Mouse (Mus musculus): ENCODE measurements at regions not wholly inside any gene's neighbourhood (a gene's known extent, or its start where the extent isn't known, plus 50 kb on each side); places are given as distances from the start of the nearest gene placed in this dataset.
"Not testable (repeated sequence)": the region's sequence is repeated elsewhere in the genome, so short reads cannot be mapped to it uniquely, and the experiment has no call there.

- Histone ChIP-seq H3K27me3 (no peaks in the 10 kb centered on the region), H3K36me3 (no peaks in the 10 kb centered on the region), H3K27ac (no peak overlapping the region), H3K4me1 (no peaks in the 10 kb centered on the region), H3K4me3 (no peak overlapping the region), H3K9ac (no peak overlapping the region), H3K4me2 (replicated peaks) (no peak overlapping the region), H3K9me3 (no peaks in the 10 kb centered on the region)
- ATAC-seq (ENCODE audit: low FRiP score, low read depth) = no peak; the same call in 1 of the 2 replicates
- 17% methylated on average over 6 of the region's 6 CpGs for WGBS
These were observed 145.2 kb upstream of the Smlr1 start for GRCm38 (mm10) chr10:25681243-25681642.

GRCm38 (mm10) chr10:25677889-25678288 is 141.8 kb upstream of the Smlr1 start:
- Histone ChIP-seq H3K27me3 (no peaks in the 10 kb centered on the region), H3K36me3 (no peaks in the 10 kb centered on the region), H3K4me2 (replicated peaks) (no peak overlapping the region), H3K9me3 (no peaks in the 10 kb centered on the region), H3K4me3 (no peak overlapping the region), H3K27ac (no peak overlapping the region), H3K9ac (no peak overlapping the region), H3K4me1 (no peaks in the 10 kb centered on the region)
- no peak for ATAC-seq (ENCODE audit: low FRiP score, low read depth)
- WGBS = 82% methylated on average over 1 of the region's 1 CpGs

GRCm38 (mm10) chr10:25675368-25675767 is 139.3 kb upstream of the Smlr1 start:
- ATAC-seq (ENCODE audit: low FRiP score, low read depth) = no peak
- H3K27me3 ChIP-seq = no peaks in the 10 kb centered on the region
- no peaks in the 10 kb centered on the region for H3K9me3 ChIP-seq
- no peak overlapping the region for H3K4me3 ChIP-seq
- no peak overlapping the region for H3K27ac ChIP-seq
- H3K4me2 ChIP-seq (replicated peaks) = no peak overlapping the region
- H3K4me1 ChIP-seq = no peaks in the 10 kb centered on the region
- H3K9ac ChIP-seq = no peak overlapping the region
- H3K36me3 ChIP-seq = no peaks in the 10 kb centered on the region
- WGBS = 76% methylated on average over 10 of the region's 10 CpGs

GRCm38 (mm10) chr10:25670061-25670460 is 134.0 kb upstream of the Smlr1 start:
- H3K4me1 ChIP-seq = no peaks in the 10 kb centered on the region
- no peak overlapping the region for H3K4me2 ChIP-seq (replicated peaks)
- no peak overlapping the region for H3K27ac ChIP-seq
- no peaks in the 10 kb centered on the region for H3K27me3 ChIP-seq
- WGBS = 86% methylated on average over 1 of the region's 1 CpGs
- no peak for ATAC-seq (ENCODE audit: low FRiP score, low read depth)
- no peaks in the 10 kb centered on the region for H3K36me3 ChIP-seq
- H3K4me3 ChIP-seq = no peak overlapping the region
- no peaks in the 10 kb centered on the region for H3K9me3 ChIP-seq
- H3K9ac ChIP-seq = no peak overlapping the region

GRCm38 (mm10) chr10:25652742-25653563 is 116.9 kb upstream of the Smlr1 start:
- Histone ChIP-seq H3K36me3 (no peaks in the 10 kb centered on the region), H3K27ac (no peak overlapping the region), H3K27me3 (no peaks in the 10 kb centered on the region), H3K4me2 (replicated peaks) (no peak overlapping the region), H3K4me1 (0 out of 2 replicates have a peak, but pooled peaks cover 3% of the 10 kb centered on the region), H3K9ac (no peak overlapping the region), H3K9me3 (no peaks in the 10 kb centered on the region), H3K4me3 (no peak overlapping the region)
- 70% methylated on average over 16 of the region's 16 CpGs for WGBS
- ATAC-seq (ENCODE audit: low FRiP score, low read depth) = no peak

GRCm38 (mm10) chr10:25647740-25648139 is 111.7 kb upstream of the Smlr1 start:
- 63% methylated on average over 1 of the region's 1 CpGs for WGBS
- no peaks in the 10 kb centered on the region for H3K9me3 ChIP-seq
- no peak for ATAC-seq (ENCODE audit: low FRiP score, low read depth)
- no peak overlapping the region for H3K4me2 ChIP-seq (replicated peaks)
- H3K27me3 ChIP-seq = no peaks in the 10 kb centered on the region
- no peak overlapping the region for H3K27ac ChIP-seq
- H3K4me1 ChIP-seq = 0 out of 2 replicates have a peak, but pooled peaks cover under 1% of the 10 kb centered on the region
- H3K36me3 ChIP-seq = no peaks in the 10 kb centered on the region
- H3K9ac ChIP-seq = no peak overlapping the region
- no peak overlapping the region for H3K4me3 ChIP-seq

GRCm38 (mm10) chr10:25643518-25643993 is 107.5 kb upstream of the Smlr1 start:
- H3K4me3 ChIP-seq = no peak overlapping the region
- H3K4me1 ChIP-seq = no peaks in the 10 kb centered on the region
- H3K9ac ChIP-seq = no peak overlapping the region
- H3K9me3 ChIP-seq = no peaks in the 10 kb centered on the region
- H3K27ac ChIP-seq = no peak overlapping the region
- H3K4me2 ChIP-seq (replicated peaks) = no peak overlapping the region
- WGBS = 54% methylated on average over 3 of the region's 3 CpGs
- no peaks in the 10 kb centered on the region for H3K36me3 ChIP-seq
- ATAC-seq (ENCODE audit: low FRiP score, low read depth) = no peak
- no peaks in the 10 kb centered on the region for H3K27me3 ChIP-seq

- Histone ChIP-seq H3K27me3 (no peaks in the 10 kb centered on the region), H3K27ac (no peak overlapping the region), H3K4me1 (no peaks in the 10 kb centered on the region), H3K4me2 (replicated peaks) (no peak overlapping the region), H3K9ac (no peak overlapping the region), H3K9me3 (no peaks in the 10 kb centered on the region), H3K4me3 (no peak overlapping the region), H3K36me3 (no peaks in the 10 kb centered on the region)
- no peak for ATAC-seq (ENCODE audit: low FRiP score, low read depth)
- 89% methylated on average over 9 of the region's 9 CpGs for WGBS
These were observed 106.1 kb upstream of the Smlr1 start for GRCm38 (mm10) chr10:25642079-25642696.

GRCm38 (mm10) chr10:25633058-25633614 is 97.1 kb upstream of the Smlr1 start:
- H3K9me3 ChIP-seq = no peaks in the 10 kb centered on the region
- peaks cover 17% of the 10 kb centered on the region for H3K27me3 ChIP-seq
- no peak overlapping the region for H3K27ac ChIP-seq
- H3K4me1 ChIP-seq = no peaks in the 10 kb centered on the region
- no peak overlapping the region for H3K9ac ChIP-seq
- H3K36me3 ChIP-seq = no peaks in the 10 kb centered on the region
- H3K4me2 ChIP-seq (replicated peaks) = no peak overlapping the region
- 49% methylated on average over 4 of the region's 4 CpGs for WGBS
- no peak; the same call in 1 of the 2 replicates for ATAC-seq (ENCODE audit: low FRiP score, low read depth)
- H3K4me3 ChIP-seq = no peak overlapping the region

- Histone ChIP-seq H3K4me3 (no peak overlapping the region), H3K9ac (no peak overlapping the region), H3K27ac (no peak overlapping the region), H3K9me3 (no peaks in the 10 kb centered on the region), H3K4me1 (no peaks in the 10 kb centered on the region), H3K4me2 (replicated peaks) (no peak overlapping the region), H3K36me3 (no peaks in the 10 kb centered on the region), H3K27me3 (peaks cover 17% of the 10 kb centered on the region)
- 67% methylated on average over 7 of the region's 7 CpGs for WGBS
- ATAC-seq (ENCODE audit: low FRiP score, low read depth) = no peak
These were observed 96.2 kb upstream of the Smlr1 start for GRCm38 (mm10) chr10:25632306-25632705.

GRCm38 (mm10) chr10:25622585-25622984 is 86.5 kb upstream of the Smlr1 start:
- Histone ChIP-seq H3K4me3 (no peak overlapping the region), H3K4me2 (replicated peaks) (no peak overlapping the region), H3K9ac (no peak overlapping the region), H3K27ac (no peak overlapping the region; the same call in 1 of the 2 replicates), H3K9me3 (no peaks in the 10 kb centered on the region), H3K27me3 (no peaks in the 10 kb centered on the region), H3K4me1 (peaks cover 12% of the 10 kb centered on the region), H3K36me3 (no peaks in the 10 kb centered on the region)
- ATAC-seq (ENCODE audit: low FRiP score, low read depth) = no peak
- WGBS = 82% methylated on average over 5 of the region's 5 CpGs

GRCm38 (mm10) chr10:25621747-25622134 is 85.7 kb upstream of the Smlr1 start:
- not testable (repeated sequence) for H3K9ac ChIP-seq, H3K4me3 ChIP-seq, H3K36me3 ChIP-seq, H3K27me3 ChIP-seq, H3K9me3 ChIP-seq
- 52% methylated on average over 1 of the region's 1 CpGs for WGBS
- Histone ChIP-seq H3K4me1 (peaks cover 12% of the 10 kb centered on the region), H3K27ac (peak overlapping the region; percentile 40; the same call in 1 of the 2 replicates), H3K4me2 (replicated peaks) (peak overlapping the region; percentile 35)
- ATAC-seq (ENCODE audit: low FRiP score, low read depth) = peak; percentile 61; the same call in 1 of the 2 replicates

Measured in limb, embryonic 13.5 days (tissue).